Mouse (Mus musculus) testis, postnatal 14 days (tissue): ENCODE measurements around the gene Fuca1.

Source experiments
- DNase-seq: peaks from one replicate; pipeline ENCODE4 v3.0.0; 2021; ENCODE audit warnings: low spot score

Gene Fuca1

GRCm38 (mm10) chr4:135981524-135982063, 61.1 kb downstream of the Fuca1 start:
- DNase-seq = no peak

DNA sequence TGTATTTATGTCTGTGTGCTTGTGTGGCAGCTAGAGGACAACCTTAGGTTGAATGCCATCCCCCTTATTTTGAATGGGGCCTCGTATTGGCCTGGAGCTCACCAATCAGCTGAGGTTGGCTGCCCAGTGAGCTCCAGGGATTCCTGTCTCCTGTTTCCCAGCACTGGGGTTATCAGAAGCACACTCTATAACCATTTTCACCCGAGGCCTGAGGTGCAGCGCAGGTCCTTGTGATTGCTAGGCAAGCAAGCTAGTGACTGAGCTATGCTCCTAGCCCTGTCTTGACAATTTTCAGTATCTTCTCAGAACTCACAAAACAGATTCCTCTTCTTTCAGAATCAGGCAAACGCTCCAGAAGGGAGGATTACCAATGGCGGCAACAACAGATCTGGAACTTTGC, 64.0 kb downstream of the Fuca1 start:
- DNase-seq = no peak

- no peak for DNase-seq
Measured at GRCm38 (mm10) chr4:135985193-135985592, 64.7 kb downstream of the Fuca1 start.

DNA sequence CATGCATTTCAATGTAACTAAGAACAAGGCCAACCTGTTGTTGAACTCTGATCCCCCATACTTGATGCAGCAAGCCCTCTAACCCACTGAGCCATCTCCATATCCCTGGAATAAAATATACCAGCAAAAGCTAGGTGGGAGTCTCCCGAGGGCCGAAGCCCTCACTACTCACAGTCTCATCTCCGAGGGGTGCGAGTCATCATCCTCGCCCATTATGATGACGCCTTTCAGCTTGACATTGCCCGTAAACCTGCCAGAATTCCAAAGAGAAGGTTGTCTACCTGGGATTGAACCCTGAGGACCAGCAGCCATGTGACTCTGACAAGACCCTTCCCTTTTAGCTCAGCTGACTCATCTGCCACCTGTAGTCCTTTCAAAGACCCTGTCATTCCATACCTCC, 65.2 kb downstream of the Fuca1 start:
- DNase-seq = no peak

GRCm38 (mm10) chr4:135986301-135986942, 65.9 kb downstream of the Fuca1 start:
- DNase-seq = no peak

DNA sequence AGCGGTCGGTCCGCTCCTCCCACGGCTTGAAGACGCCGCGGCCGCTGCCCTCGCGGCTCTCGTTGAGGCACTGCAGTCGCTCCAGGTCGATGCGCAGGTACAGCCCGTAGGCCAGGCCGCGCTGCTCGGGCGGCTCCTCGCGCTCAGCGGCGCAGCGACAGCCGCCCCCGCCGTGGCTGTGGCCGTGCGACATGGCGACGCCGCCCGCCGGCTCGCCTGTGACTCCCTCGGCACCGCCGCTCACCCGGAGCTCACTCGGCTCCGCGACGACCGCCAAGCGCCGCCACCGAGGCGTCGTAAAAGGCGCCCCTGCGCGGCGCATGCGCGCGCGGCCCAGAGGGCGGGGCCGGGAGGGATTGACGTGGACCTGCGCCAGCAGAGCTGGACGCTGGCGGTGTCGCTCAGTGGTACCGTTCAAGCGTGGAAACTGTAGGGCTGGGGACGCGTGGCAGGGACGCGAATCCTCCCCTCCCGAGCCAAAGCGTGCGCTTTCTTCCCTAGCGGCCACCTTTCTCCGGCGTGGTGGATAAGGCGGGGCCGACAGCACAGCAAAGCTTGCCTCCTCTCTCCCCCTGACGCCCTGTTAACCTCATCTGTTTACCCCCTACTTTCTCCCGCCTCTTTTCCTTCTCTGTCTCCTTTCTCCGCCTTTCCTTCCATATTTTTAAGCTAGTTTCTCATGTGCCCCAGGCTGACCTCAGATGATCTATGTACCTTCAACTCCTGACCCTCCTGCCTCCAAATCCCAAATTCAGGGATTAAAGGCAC, 66.6 kb downstream of the Fuca1 start, which contains the start of gene Pithd1:
TSS of gene Pithd1 (minus strand) at position 322 of the 768 bp plus-strand sequence.
- peak; percentile 91 for DNase-seq

DNA sequence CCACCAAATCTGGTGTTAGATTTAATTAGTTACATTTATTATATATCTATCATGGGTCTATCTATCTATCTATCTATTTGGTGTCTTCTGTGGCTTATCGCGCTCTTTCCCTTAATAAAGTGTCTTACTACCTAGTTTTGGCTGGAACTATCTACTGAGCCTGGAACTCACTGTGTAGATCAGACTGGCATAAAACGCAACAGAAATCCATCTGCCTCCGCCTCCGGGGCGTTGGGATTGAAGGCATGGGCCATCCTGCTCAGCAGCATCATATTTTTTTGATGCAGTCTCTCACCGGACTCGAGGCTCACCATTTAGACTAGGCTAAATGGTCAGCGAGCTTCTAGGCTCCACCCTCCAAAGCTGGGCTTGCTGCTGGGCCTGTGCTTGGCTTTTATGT, 67.2 kb downstream of the Fuca1 start:
- DNase-seq = no peak
